Mouse (Mus musculus) adrenal gland, postnatal 25 days (tissue): ENCODE results near the gene Insc. TPM values are rescaled to one million over a fixed set of nuclear protein-coding genes. Genes with fewer than 3 reads are reported as not detected.

Source experiments
- total RNA-seq: library from RNA; stranded (reverse); gene quantifications from 2 replicates; pipeline ENCODE4 v1.2.3, GENCODE M21; 2021

Insc gene
- total RNA-seq, 1 experiment from 2014 or later = 2.6 TPM

Other genes with a start within 250 kb of the Insc start
- gene Cyp2r1, start 180.7 kb upstream of the Insc start, total RNA-seq = 2.0 and 3.2 TPM in 2 replicates
- gene Calca, start 107.3 kb upstream of the Insc start, total RNA-seq = not detected in 2 replicates
- not detected in 2 replicates for gene Calcb, start 25.1 kb upstream of the Insc start, total RNA-seq